In genomic region chr6:38374271-38374670, GRCm38 (mm10) we compare ENCODE assay signal across 16 mouse cellular contexts.
"Had no signal": no experiment of that assay in that cellular context is flagged by ENCODE, and none has a peak within 500 bp of the region (broad histone marks: within the 10 kb centered on the region; RNA-seq: fewer than 3 reads in every experiment).

No protein-coding gene starts in this region.

- DNase-seq: kidney, adult 8-10 months; kidney, postnatal 36 days; layer of hippocampus, adult 9-11 months; layer of hippocampus, postnatal 36 days; liver; liver, embryonic 13.5 days; liver, postnatal 0 days; midbrain, embryonic 14.5 days; retina, postnatal 1 day; right cerebral cortex, postnatal 14 days; thymus, adult 2 months; thymus, postnatal 25 days had no signal

- H3K4me1 ChIP-seq: limb, embryonic 12.5 days; liver, embryonic 13.5 days; lung, embryonic 15.5 days; midbrain, embryonic 10.5 days; neural tube, embryonic 12.5 days had no signal

- H3K4me3 ChIP-seq: limb, embryonic 12.5 days; liver, embryonic 13.5 days; lung, embryonic 15.5 days; midbrain, embryonic 10.5 days; neural tube, embryonic 12.5 days had no signal

- H3K27ac ChIP-seq: limb, embryonic 12.5 days; liver, embryonic 13.5 days; lung, embryonic 15.5 days; midbrain, embryonic 10.5 days; neural tube, embryonic 12.5 days had no signal

- H3K27me3 ChIP-seq: limb, embryonic 12.5 days; liver, embryonic 13.5 days; lung, embryonic 15.5 days; neural tube, embryonic 12.5 days had no signal

- H3K4me2 ChIP-seq: limb, embryonic 12.5 days; liver, embryonic 13.5 days; lung, embryonic 15.5 days; neural tube, embryonic 12.5 days had no signal

- H3K36me3 ChIP-seq: limb, embryonic 12.5 days; liver, embryonic 13.5 days; lung, embryonic 15.5 days; midbrain, embryonic 10.5 days; neural tube, embryonic 12.5 days had no signal
